9 mouse cellular contexts compared by ENCODE assay signal in genomic region chr16:44962777-44963176, GRCm38 (mm10). TPM values are rescaled to one million over a fixed set of nuclear protein-coding genes. Genes with fewer than 3 reads are reported as not detected.
DNase-seq lines count a peak whose midpoint lies in the region; ATAC-seq lines count a peak whose summit lies in the region.
"Had no signal": no experiment of that assay in that cellular context is flagged by ENCODE, and none has a peak within 500 bp of the region (broad histone marks: within the 10 kb centered on the region; RNA-seq: fewer than 3 reads in every experiment).

No protein-coding gene starts in this region.

- H3K4me3 ChIP-seq in liver, embryonic 15.5 days (replicated peaks) = no peak overlapping the region
- no peak overlapping the region for H3K4me3 ChIP-seq in intestine, embryonic 15.5 days (replicated peaks)

- no peaks in the 10 kb centered on the region for H3K9me3 ChIP-seq in liver, embryonic 15.5 days (replicated peaks)
- no peaks in the 10 kb centered on the region for H3K9me3 ChIP-seq in intestine, embryonic 15.5 days

- peaks cover 7% of the 10 kb centered on the region; the same call in 1 of the 2 replicates for H3K4me1 ChIP-seq in liver, embryonic 15.5 days (replicated peaks)
- H3K4me1 ChIP-seq in intestine, embryonic 15.5 days (replicated peaks) = 0 out of 2 replicates have a peak, but pooled peaks cover 3% of the 10 kb centered on the region

- H3K4me2 ChIP-seq in liver, embryonic 15.5 days = no peak overlapping the region
- H3K4me2 ChIP-seq in intestine, embryonic 15.5 days (replicated peaks) = no peak overlapping the region

- ATAC-seq in granulocyte monocyte progenitor cell, adult 5-6 weeks (replicated peaks; ENCODE audit: poor library complexity, severe bottlenecking) = peak; percentile 88
- peak; percentile 37; the same call in 1 of the 2 replicates for ATAC-seq in liver, embryonic 15.5 days (ENCODE audit: insufficient read depth)
- no peak for ATAC-seq in intestine, embryonic 15.5 days

- WGBS in liver, embryonic 15.5 days (ENCODE audit: insufficient replicate concordance) = 9% methylated on average over 2 of the region's 2 CpGs
- 74% methylated on average over 2 of the region's 2 CpGs for WGBS in intestine, embryonic 15.5 days

- peak overlapping the region; percentile 24; the same call in 1 of the 2 replicates for H3K27ac ChIP-seq in liver, embryonic 15.5 days (replicated peaks)
- H3K27ac ChIP-seq in intestine, embryonic 15.5 days = no peak overlapping the region

- no peaks in the 10 kb centered on the region for H3K36me3 ChIP-seq in liver, embryonic 15.5 days (replicated peaks)
- no peaks in the 10 kb centered on the region for H3K36me3 ChIP-seq in intestine, embryonic 15.5 days

- DNase-seq in thymus, postnatal 0 days (ENCODE audit: low spot score) = peak; percentile 28
- no peak for DNase-seq in thymus, postnatal 10 days (ENCODE audit: low spot score in 2 of 2)
- DNase-seq in telencephalon, adult 2 months (ENCODE audit: low read depth, low spot score) = peak; percentile 16
- DNase-seq in layer of hippocampus, postnatal 25 days (ENCODE audit: extremely low spot score in 1 of 2, low spot score in 1 of 2) = no peak
- DNase-seq in layer of hippocampus, adult 9-10 months (ENCODE audit: low spot score) = no peak

- H3K9ac ChIP-seq in liver, embryonic 15.5 days = no peak overlapping the region
- no peak overlapping the region for H3K9ac ChIP-seq in intestine, embryonic 15.5 days

- H3K27me3 ChIP-seq in liver, embryonic 15.5 days = no peaks in the 10 kb centered on the region
- no peaks in the 10 kb centered on the region for H3K27me3 ChIP-seq in intestine, embryonic 15.5 days (replicated peaks)

RNA-seq across cellular contexts. Expression of gene Cd200r3, which starts 19.3 kb away (rescaled TPM):
- 0.26 and 0.27 TPM in 2 replicates for polyA plus RNA-seq in thymus, postnatal 0 days (2015; fragmentation: Nextera tagmentation; extraction: Ambion mirVana)
- 3.1 TPM in 1 of 2 replicates, not detected in the other for total RNA-seq in granulocyte monocyte progenitor cell, adult 5-6 weeks (2014; fragmentation: Nextera tagmentation)
- 1.5 and 1.9 TPM in 2 replicates for total RNA-seq in granulocyte monocyte progenitor cell, adult 5-6 weeks (2017)
- polyA plus RNA-seq in liver, embryonic 15.5 days (2015; fragmentation: Nextera tagmentation; extraction: Ambion mirVana) = 0.82 and 0.88 TPM in 2 replicates
- polyA plus RNA-seq in intestine, embryonic 15.5 days (2015; fragmentation: Nextera tagmentation; extraction: Ambion mirVana) = 0.45 and 0.75 TPM in 2 replicates
- not detected for total RNA-seq in layer of hippocampus, postnatal 25 days (2021)
- polyA plus RNA-seq: cortical plate, adult 2 months had no signal

Comparison
In these comparisons a context has a peak if more than half of its experiments do, and no peak if none do; other contexts are left out.
1. DNase-seq: peak in thymus, postnatal 0 days (single experiment) and telencephalon, adult 2 months (single experiment); none in thymus, postnatal 10 days (0 of 2), layer of hippocampus, postnatal 25 days (0 of 2) and layer of hippocampus, adult 9-10 months (single experiment).